Mouse (Mus musculus): ENCODE results near the gene Rab39. TPM values are rescaled to one million over a fixed set of nuclear protein-coding genes. Genes with fewer than 3 reads are reported as not detected.
A peak's percentile ranks its signal among the peaks of the same experiment; 100 is the strongest.

Rab39 gene
- not detected for total RNA-seq (2021)
- long read RNA-seq, experiment 1 = 0 reads
- long read RNA-seq, experiment 2 = 0 reads

GRCm38 (mm10) chr9:53705992-53706696 lies at the start of gene Rab39:
Rab39 (minus strand) TSS chr9:53706232.
- peak; percentile 61 for DNase-seq

GRCm38 (mm10) chr9:53754801-53755200 lies 48.8 kb upstream of the Rab39 start:
- DNase-seq = no peak

GRCm38 (mm10) chr9:53750899-53751298 lies 44.9 kb upstream of the Rab39 start:
- no peak for DNase-seq

GRCm38 (mm10) chr9:53750411-53750810 lies 44.4 kb upstream of the Rab39 start:
- no peak for DNase-seq

- no peak for DNase-seq
These were observed 34.9 kb upstream of the Rab39 start for GRCm38 (mm10) chr9:53740829-53741404.

GRCm38 (mm10) chr9:53705491-53705991 lies 491 bp downstream of the Rab39 start:
- DNase-seq = peak; percentile 9

GRCm38 (mm10) chr9:53702991-53703390 lies 3.0 kb downstream of the Rab39 start:
- DNase-seq = no peak

- no peak for DNase-seq
These were observed 5.5 kb downstream of the Rab39 start for GRCm38 (mm10) chr9:53700496-53700895.

- DNase-seq = no peak
These were observed 10.2 kb downstream of the Rab39 start for GRCm38 (mm10) chr9:53695846-53696245.

- no peak for DNase-seq
These were observed 12.3 kb downstream of the Rab39 start for GRCm38 (mm10) chr9:53693718-53694117.

- DNase-seq = no peak
These were observed 14.0 kb downstream of the Rab39 start for GRCm38 (mm10) chr9:53691745-53692670.

GRCm38 (mm10) chr9:53680851-53681250 lies 25.2 kb downstream of the Rab39 start:
- no peak for DNase-seq

- DNase-seq = no peak
These were observed 29.1 kb downstream of the Rab39 start for GRCm38 (mm10) chr9:53676921-53677320.

- DNase-seq = peak; percentile 43
These were observed 32.5 kb downstream of the Rab39 start for GRCm38 (mm10) chr9:53673571-53673970.

GRCm38 (mm10) chr9:53669680-53670219 lies 36.3 kb downstream of the Rab39 start, which contains the start of gene Cul5:
Cul5 (minus strand) TSS chr9:53670014.
- DNase-seq = no peak

GRCm38 (mm10) chr9:53667020-53667669 lies 38.9 kb downstream of the Rab39 start:
- DNase-seq = peak; percentile 92

- no peak for DNase-seq
These were observed 39.4 kb downstream of the Rab39 start for GRCm38 (mm10) chr9:53666665-53667019.

- DNase-seq = no peak
These were observed 40.6 kb downstream of the Rab39 start for GRCm38 (mm10) chr9:53665428-53665827.

GRCm38 (mm10) chr9:53664819-53665218 lies 41.2 kb downstream of the Rab39 start:
- DNase-seq = no peak

GRCm38 (mm10) chr9:53634796-53635195 lies 71.2 kb downstream of the Rab39 start:
- no peak for DNase-seq

All from gastrocnemius, postnatal 25 days (tissue).